Mouse (Mus musculus) heart, adult 8-10 months (tissue): ENCODE measurements around the gene Gm49601. TPM values are rescaled to one million over a fixed set of nuclear protein-coding genes. Genes with fewer than 3 reads are reported as not detected.

Source experiments
- DNase-seq: peaks from one replicate; pipeline ENCODE4 v3.0.0; 2022; ENCODE audit warnings: low spot score
- total RNA-seq, 4 experiments: library from RNA; stranded (reverse); gene quantifications; 2 replicates each; pipeline ENCODE4 v1.2.4; 2022

Gm49601 gene
- total RNA-seq, 4 experiments from 2014 or later: 0.46 to 2.0 (median 0.66) TPM

GRCm38 (mm10) chr16:18629390-18630231, 3.4 kb upstream of the Gm49601 start, which contains the start of gene Sept5:
Gene Sept5 (minus strand): TSS chr16:18629954.
- DNase-seq: peak; percentile 46

- DNase-seq: no peak
These were observed 2.7 kb upstream of the Gm49601 start for GRCm38 (mm10) chr16:18628948-18629340.

GRCm38 (mm10) chr16:18628206-18628947, 2.1 kb upstream of the Gm49601 start:
- DNase-seq: no peak

GRCm38 (mm10) chr16:18627163-18627562, 936 bp upstream of the Gm49601 start:
- no peak for DNase-seq

- DNase-seq: no peak
These were observed 376 bp downstream of the Gm49601 start for GRCm38 (mm10) chr16:18625791-18626311.

- no peak for DNase-seq
These were observed 1.1 kb downstream of the Gm49601 start for GRCm38 (mm10) chr16:18625097-18625496.

GRCm38 (mm10) chr16:18624641-18625040, 1.6 kb downstream of the Gm49601 start:
- no peak for DNase-seq

GRCm38 (mm10) chr16:18623751-18624540, 2.3 kb downstream of the Gm49601 start:
- DNase-seq: no peak

GRCm38 (mm10) chr16:18622916-18623750, 3.1 kb downstream of the Gm49601 start:
- no peak for DNase-seq

- no peak for DNase-seq
These were observed 4.2 kb downstream of the Gm49601 start, which contains the start of gene Gp1bb for GRCm38 (mm10) chr16:18622019-18622418. Gene Gp1bb (minus strand): TSS chr16:18622403.

GRCm38 (mm10) chr16:18621362-18622001, 4.7 kb downstream of the Gm49601 start:
- no peak for DNase-seq

- no peak for DNase-seq
These were observed 5.4 kb downstream of the Gm49601 start for GRCm38 (mm10) chr16:18620601-18621361.

- no peak for DNase-seq
These were observed 6.0 kb downstream of the Gm49601 start for GRCm38 (mm10) chr16:18620201-18620600.

GRCm38 (mm10) chr16:18619110-18619509, 7.1 kb downstream of the Gm49601 start:
- DNase-seq: no peak

- no peak for DNase-seq
These were observed 7.9 kb downstream of the Gm49601 start for GRCm38 (mm10) chr16:18618297-18618696.

- DNase-seq: peak; percentile 85
These were observed 8.7 kb downstream of the Gm49601 start for GRCm38 (mm10) chr16:18617370-18618065.

GRCm38 (mm10) chr16:18613301-18613700, 12.9 kb downstream of the Gm49601 start:
- no peak for DNase-seq

GRCm38 (mm10) chr16:18611752-18612151, 14.5 kb downstream of the Gm49601 start:
- DNase-seq: no peak

- DNase-seq: no peak
These were observed 17.1 kb downstream of the Gm49601 start for GRCm38 (mm10) chr16:18609099-18609498.
